Mouse (Mus musculus) megakaryocyte progenitor cell, adult 5-6 weeks (primary cell): ENCODE data around the gene Nckap5. TPM values are rescaled to one million over a fixed set of nuclear protein-coding genes. Genes with fewer than 3 reads are reported as not detected.

Experiments
- ATAC-seq: replicated peaks from 2 replicates; pipeline ENCODE4 v1.8.0; 2016; ENCODE audit warnings: mild to moderate bottlenecking, moderate TSS enrichment, inconsistent platforms; ENCODE audit not compliant: poor library complexity
- total RNA-seq, 2 experiments: library from RNA; stranded (forward) in 1 of 2; stranded (reverse) in 1 of 2; fragments of 157-497, 149-512 nt in 1 of 2; fragments of 200-1000 nt in 1 of 2; gene quantifications; 2 replicates each; pipeline versions ENCODE4 v1.2.3 to v1.2.4; 2015 to 2017

The Nckap5 gene
- total RNA-seq, 2 experiments from 2014 or later: 0.08 TPM; not detected in 1

- no peak for ATAC-seq
Measured at GRCm38 (mm10) chr1:126405543-126405942, 425.1 kb downstream of the Nckap5 start.

GRCm38 (mm10) chr1:126403970-126404369, 426.6 kb downstream of the Nckap5 start:
- no peak for ATAC-seq

- ATAC-seq: no peak
Measured at GRCm38 (mm10) chr1:126391204-126391603, 439.4 kb downstream of the Nckap5 start.

GRCm38 (mm10) chr1:126377339-126377980, 453.1 kb downstream of the Nckap5 start:
- no peak for ATAC-seq

GRCm38 (mm10) chr1:126366736-126367135, 463.9 kb downstream of the Nckap5 start:
- ATAC-seq: no peak

DNA sequence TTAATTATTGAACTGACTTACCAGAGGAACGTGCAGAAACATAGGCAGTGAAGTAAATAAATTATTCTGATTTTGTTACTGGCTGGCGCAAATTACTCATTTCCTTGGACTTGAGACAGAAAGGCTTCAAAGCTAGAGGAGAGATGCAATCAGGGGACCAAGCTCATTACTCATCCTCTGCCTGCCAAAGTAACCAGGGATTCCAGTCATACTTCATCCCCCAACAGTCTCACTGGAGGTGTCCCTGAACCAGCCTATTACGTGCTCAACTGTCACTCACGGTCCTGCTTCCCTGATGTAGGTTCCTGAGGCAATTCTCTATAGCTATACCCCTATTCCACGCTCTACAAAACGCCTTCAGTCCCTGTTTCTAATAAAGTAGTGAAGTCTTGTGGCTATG, 466.0 kb downstream of the Nckap5 start:
- ATAC-seq: no peak

- no peak for ATAC-seq
Measured at GRCm38 (mm10) chr1:126360531-126361220, 469.9 kb downstream of the Nckap5 start.

DNA sequence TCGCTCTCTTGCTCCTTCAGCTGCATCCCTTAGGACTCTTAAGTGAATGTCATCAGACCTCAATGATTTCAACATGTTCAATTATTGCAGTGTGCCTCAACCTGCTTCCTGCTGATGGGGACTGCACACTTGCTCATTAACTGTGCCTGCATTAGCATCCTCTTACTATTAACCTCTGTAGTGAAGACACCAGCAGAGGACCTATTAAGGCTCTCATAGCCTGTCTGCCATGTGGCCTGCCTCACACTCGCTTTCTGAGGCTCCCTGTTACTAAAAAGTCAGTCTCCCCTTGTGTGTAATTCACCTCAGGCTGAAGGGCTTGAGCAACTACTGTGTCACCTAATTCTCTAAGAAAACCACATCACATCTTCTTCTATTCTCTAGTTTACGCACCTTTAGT, 470.5 kb downstream of the Nckap5 start:
- no peak for ATAC-seq

- ATAC-seq: no peak
Measured at GRCm38 (mm10) chr1:126341806-126342205, 488.8 kb downstream of the Nckap5 start.

GRCm38 (mm10) chr1:126339250-126339649, 491.3 kb downstream of the Nckap5 start:
- ATAC-seq: no peak

- ATAC-seq: no peak
Measured at GRCm38 (mm10) chr1:126334202-126334601, 496.4 kb downstream of the Nckap5 start.

DNA sequence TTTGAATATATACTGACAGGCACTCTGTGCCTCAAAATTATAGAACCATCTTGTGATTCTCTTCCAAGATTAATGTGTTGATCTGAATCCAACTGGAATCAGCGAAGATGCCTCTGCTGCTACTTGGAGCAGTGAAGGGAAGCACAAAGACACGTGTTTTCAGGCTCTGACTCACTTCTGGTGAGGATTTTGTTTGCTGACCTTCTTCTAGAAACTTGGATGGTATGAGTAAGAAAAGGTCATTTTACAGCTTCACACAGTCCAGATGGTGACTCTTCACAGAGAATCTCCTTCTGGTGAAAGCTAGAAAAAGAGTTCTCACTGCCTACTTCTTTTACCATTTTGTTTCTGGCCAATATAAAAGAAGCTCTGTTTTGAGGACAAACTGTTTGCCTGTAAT, 498.6 kb downstream of the Nckap5 start:
- no peak for ATAC-seq

DNA sequence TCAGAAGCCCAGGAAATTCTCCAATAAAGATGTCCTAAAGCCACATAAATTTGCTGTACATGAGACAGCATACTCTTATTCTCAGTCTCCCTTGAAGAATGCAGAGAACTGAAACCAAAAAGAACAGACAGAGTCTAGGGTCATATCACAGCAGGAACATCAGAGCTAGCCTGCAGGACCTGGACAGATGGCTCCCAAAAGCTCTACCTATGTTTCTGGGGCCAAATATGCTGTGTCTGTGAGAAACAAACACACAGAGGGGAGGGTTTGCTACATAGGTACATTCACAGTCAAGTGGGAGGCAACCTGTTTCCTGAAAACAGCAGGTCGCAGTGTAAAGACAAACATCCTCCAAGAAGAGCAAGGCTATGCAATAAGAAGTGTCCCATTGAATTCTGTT, 509.9 kb downstream of the Nckap5 start:
- no peak for ATAC-seq

DNA sequence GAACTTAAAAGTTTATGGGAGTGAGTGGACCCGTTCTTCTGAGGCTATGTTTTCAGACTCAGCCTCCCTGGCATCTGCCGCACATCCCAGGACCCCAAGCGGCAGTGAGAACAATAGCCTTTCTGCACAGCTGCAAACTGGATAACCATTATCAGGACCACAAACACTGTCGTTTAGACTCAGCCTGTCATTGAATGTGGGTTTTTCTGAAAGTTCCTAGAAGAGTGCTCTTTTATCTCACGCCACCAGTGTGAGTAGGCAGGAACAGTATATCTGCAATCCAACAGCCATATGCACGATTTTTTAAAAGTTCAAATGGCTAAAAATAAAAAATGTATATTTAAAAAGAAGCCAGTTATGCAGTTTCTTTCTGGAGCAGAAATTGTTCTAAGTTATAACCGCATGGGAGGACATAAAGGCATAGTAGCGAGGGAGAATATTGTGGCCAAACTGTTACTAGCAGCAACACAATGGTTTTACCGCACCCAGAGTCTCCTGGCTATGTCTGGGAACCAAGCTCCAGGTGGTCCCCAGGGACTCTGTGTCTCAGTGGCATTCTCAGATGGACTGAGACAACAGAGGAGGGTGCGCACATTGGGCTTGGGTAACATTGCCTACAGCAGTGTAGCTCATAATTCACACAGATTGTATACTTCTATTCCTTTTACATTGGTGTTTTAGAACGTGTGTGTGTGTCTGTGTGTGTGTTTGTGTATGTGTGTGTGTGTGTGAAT, 512.6 kb downstream of the Nckap5 start:
- ATAC-seq: peak; percentile 87

DNA sequence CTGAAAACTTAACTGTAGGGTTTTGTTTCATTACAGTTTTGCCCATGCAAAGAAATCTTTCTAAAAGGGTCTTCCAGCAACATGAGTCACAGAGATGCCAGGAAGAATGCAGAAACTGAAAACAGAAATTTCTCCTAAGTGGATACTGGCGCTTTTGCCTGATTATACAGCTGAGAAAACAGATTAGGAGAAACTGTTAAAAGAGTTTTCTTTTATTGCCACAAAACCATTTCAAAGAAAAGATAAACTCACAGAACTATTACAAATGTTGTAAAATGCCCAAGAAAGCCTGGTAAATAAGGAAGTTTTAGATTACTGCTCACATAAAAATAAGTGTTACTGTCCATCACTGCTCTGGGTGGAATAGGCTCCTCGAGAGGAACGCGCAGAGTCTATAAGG, 513.3 kb downstream of the Nckap5 start:
- ATAC-seq: no peak

- peak; percentile 57 for ATAC-seq
Measured at GRCm38 (mm10) chr1:126316866-126317265, 513.7 kb downstream of the Nckap5 start.

GRCm38 (mm10) chr1:126301129-126301528, 529.5 kb downstream of the Nckap5 start:
- no peak for ATAC-seq

GRCm38 (mm10) chr1:126264931-126265330, 565.7 kb downstream of the Nckap5 start:
- no peak for ATAC-seq

DNA sequence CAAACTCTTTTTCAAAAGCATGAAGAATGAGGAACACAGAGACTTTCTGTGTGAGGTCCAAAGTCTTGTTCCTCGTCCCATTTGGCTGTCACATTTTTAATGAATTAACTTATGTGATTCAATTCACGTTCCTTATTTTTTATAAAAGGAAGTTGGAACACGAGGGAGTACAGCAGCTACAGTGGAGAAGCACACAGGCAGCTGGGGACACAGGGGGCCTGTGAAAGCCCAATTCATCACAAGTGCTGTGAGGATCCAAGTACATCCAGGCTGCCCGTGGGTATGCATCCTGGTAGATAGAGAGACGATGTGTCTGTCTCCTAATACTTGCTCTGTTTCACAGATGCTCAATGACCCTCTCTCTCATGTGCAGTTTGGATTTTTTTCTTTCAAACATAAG, 576.2 kb downstream of the Nckap5 start:
- no peak for ATAC-seq

GRCm38 (mm10) chr1:126253934-126254333, 576.7 kb downstream of the Nckap5 start:
- no peak for ATAC-seq

DNA sequence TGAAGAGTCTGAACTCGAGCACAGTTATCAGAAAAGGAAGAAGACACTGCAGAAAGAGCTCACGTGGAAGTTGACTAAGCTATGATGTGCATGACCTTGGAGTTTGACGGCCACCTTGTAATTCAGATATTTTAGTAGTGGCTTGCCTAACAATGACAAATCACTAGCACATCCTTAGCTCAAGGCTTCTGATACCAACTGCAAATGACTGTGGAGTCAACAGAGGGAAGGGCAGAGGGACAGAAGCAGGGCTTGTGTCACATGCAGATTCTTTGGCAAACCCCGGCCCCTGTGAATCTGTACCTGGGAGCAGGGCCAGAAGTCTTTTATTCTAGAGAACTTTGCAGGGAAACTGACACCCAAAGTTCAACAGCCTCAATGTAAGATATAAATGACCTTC, 597.4 kb downstream of the Nckap5 start:
- ATAC-seq: no peak

- ATAC-seq: no peak
Measured at GRCm38 (mm10) chr1:126231199-126231598, 599.4 kb downstream of the Nckap5 start.
